Mouse (Mus musculus): ENCODE data around the gene Nexmif. TPM values are rescaled to one million over a fixed set of nuclear protein-coding genes. Genes with fewer than 3 reads are reported as not detected.
"Not testable (repeated sequence)": the region's sequence is repeated elsewhere in the genome, so short reads cannot be mapped to it uniquely, and the experiment has no call there.

The Nexmif gene
- total RNA-seq, 1 experiment, result 12.6 TPM

DNA sequence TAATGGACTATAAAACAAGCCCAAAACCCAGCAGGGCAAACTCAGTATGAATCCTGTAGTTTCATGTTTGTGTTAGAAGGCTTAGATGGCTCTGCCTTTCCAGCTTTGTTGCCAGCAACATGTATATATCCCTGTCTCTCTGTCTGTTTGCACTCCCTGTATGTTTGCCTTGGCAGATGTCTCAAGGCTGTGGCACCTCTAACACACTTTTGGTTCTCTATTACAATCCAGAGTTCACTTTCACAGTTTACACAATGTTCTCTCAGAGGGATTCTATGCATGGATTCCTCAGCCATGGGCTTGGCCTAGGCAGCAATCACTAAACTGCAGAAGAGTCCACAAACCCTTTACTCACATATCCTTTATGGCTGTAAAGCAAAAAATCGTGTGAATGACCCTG lies 50.9 kb downstream of the Nexmif start:
- no peak for DNase-seq (ENCODE audit: low read depth, low spot score)
- Histone ChIP-seq H3K36me3 (ENCODE audit: control insufficient read depth, insufficient read depth, low read length, poor library complexity, severe bottlenecking) (no peaks in the 10 kb centered on the region), H3K9me3 (ENCODE audit: control insufficient read depth, insufficient read depth, low read depth, low read length) (no peaks in the 10 kb centered on the region), H3K9ac (ENCODE audit: insufficient read depth, low read depth, low read length, poor library complexity, severe bottlenecking) (no peak overlapping the region), H3K4me3 (ENCODE audit: insufficient read depth in 1 of 2, low read depth in 1 of 2, low read length in 2 of 2, poor library complexity in 1 of 2, severe bottlenecking in 1 of 2) (no peak overlapping the region), H3K27ac (ENCODE audit: insufficient read depth, low read depth, low read length, poor library complexity, severe bottlenecking) (no peak overlapping the region), H3K4me1 (ENCODE audit: control insufficient read depth in 2 of 2, insufficient read depth in 2 of 2, low read length in 2 of 2, poor library complexity in 1 of 2) (no peaks in the 10 kb centered on the region)
- TF ChIP-seq HCFC1 (IDR thresholded peaks at IDR 0.05; ENCODE audit: borderline replicate concordance, insufficient read depth, low read length) (no peak), ZNF384 (IDR thresholded peaks at IDR 0.05; ENCODE audit: low read depth, low read length) (no peak), CHD2 (IDR thresholded peaks at IDR 0.05; ENCODE audit: low read depth, low read length) (no peak), MAFK (IDR thresholded peaks at IDR 0.05; ENCODE audit: insufficient read depth, low read depth, low read length) (no peak), ZC3H11A (IDR thresholded peaks at IDR 0.05; ENCODE audit: borderline replicate concordance, low read depth, low read length) (no peak)
- in situ Hi-C loops (cut with MboI; ENCODE audit: low sequenced_read_pairs in 2 of 2, unreplicated experiment in 2 of 2), result no loop called here

DNA sequence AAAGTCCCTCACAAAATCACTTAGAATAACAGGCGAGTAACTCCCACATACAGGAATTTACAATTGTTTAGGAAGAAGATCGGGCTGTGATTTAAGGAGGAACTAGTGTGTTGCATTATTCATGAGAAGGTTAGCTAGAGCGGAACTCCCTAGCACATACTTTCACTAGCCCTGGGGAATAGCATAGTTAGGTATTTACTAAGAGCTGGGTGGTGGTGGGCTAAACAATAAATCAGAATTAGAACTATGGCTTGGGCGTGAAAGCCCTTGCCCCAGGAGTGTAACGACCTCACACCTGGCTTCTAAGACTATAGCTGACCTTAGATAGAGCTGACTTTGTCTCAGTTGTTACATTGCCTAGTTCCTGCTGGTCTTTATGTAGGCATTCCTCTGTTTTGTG lies 85.7 kb downstream of the Nexmif start:
- not testable (repeated sequence) for H3K4me1 ChIP-seq (ENCODE audit: control insufficient read depth in 2 of 2, insufficient read depth in 2 of 2, low read length in 2 of 2, poor library complexity in 1 of 2); H3K36me3 ChIP-seq (ENCODE audit: control insufficient read depth, insufficient read depth, low read length, poor library complexity, severe bottlenecking); H3K27ac ChIP-seq (ENCODE audit: insufficient read depth, low read depth, low read length, poor library complexity, severe bottlenecking)

DNA sequence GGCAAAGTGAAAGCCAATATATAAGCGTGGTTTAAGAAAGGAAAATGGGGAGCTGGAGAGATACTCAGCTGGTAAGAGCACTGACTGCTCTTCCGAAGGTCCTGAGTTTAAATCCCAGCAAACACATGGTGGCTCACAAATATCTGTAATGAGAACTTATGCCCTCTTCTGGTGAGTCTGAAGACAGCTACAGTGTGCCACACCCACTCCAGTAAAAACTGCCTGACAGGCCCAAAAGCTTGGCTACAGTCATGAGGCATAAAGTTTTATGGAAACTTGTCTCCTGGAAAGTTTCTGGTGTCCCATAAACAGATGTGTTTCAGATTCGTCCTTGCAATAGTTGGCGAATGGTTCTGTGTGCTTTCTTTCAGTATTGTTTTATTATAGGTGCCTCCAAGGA lies 86.4 kb downstream of the Nexmif start:
- H3K4me3 ChIP-seq (ENCODE audit: insufficient read depth in 1 of 2, low read depth in 1 of 2, low read length in 2 of 2, poor library complexity in 1 of 2, severe bottlenecking in 1 of 2), result no peak overlapping the region
- no peak overlapping the region for H3K9ac ChIP-seq (ENCODE audit: insufficient read depth, low read depth, low read length, poor library complexity, severe bottlenecking)
- H3K4me1 ChIP-seq (ENCODE audit: control insufficient read depth in 2 of 2, insufficient read depth in 2 of 2, low read length in 2 of 2, poor library complexity in 1 of 2), result no peaks in the 10 kb centered on the region
- in situ Hi-C loops (cut with MboI; ENCODE audit: low sequenced_read_pairs in 2 of 2, unreplicated experiment in 2 of 2), result no loop called here
- H3K9me3 ChIP-seq (ENCODE audit: control insufficient read depth, insufficient read depth, low read depth, low read length), result no peaks in the 10 kb centered on the region
- no peak for TF ChIP-seq ZC3H11A (IDR thresholded peaks at IDR 0.05; ENCODE audit: borderline replicate concordance, low read depth, low read length)
- TF ChIP-seq MAFK (IDR thresholded peaks at IDR 0.05; ENCODE audit: insufficient read depth, low read depth, low read length), result no peak
- no peak for TF ChIP-seq CHD2 (IDR thresholded peaks at IDR 0.05; ENCODE audit: low read depth, low read length)
- no peak for TF ChIP-seq HCFC1 (IDR thresholded peaks at IDR 0.05; ENCODE audit: borderline replicate concordance, insufficient read depth, low read length)
- no peak for TF ChIP-seq ZNF384 (IDR thresholded peaks at IDR 0.05; ENCODE audit: low read depth, low read length)
- no peaks in the 10 kb centered on the region for H3K36me3 ChIP-seq (ENCODE audit: control insufficient read depth, insufficient read depth, low read length, poor library complexity, severe bottlenecking)
- H3K27ac ChIP-seq (ENCODE audit: insufficient read depth, low read depth, low read length, poor library complexity, severe bottlenecking), result no peak overlapping the region
- DNase-seq (ENCODE audit: low read depth, low spot score), result no peak

More for the DNA sequence above, 85.7 kb downstream of the Nexmif start:
- H3K9ac ChIP-seq (ENCODE audit: insufficient read depth, low read depth, low read length, poor library complexity, severe bottlenecking); DNase-seq (ENCODE audit: low read depth, low spot score); H3K9me3 ChIP-seq (ENCODE audit: control insufficient read depth, insufficient read depth, low read depth, low read length); in situ Hi-C loops (cut with MboI; ENCODE audit: low sequenced_read_pairs in 2 of 2, unreplicated experiment in 2 of 2); H3K4me3 ChIP-seq (ENCODE audit: insufficient read depth in 1 of 2, low read depth in 1 of 2, low read length in 2 of 2, poor library complexity in 1 of 2, severe bottlenecking in 1 of 2): not testable (repeated sequence)

GRCm38 (mm10) chrX:104054848-104055247 lies 146.1 kb downstream of the Nexmif start:
- H3K36me3 ChIP-seq (ENCODE audit: control insufficient read depth, insufficient read depth, low read length, poor library complexity, severe bottlenecking), result no peaks in the 10 kb centered on the region
- in situ Hi-C loops (cut with MboI; ENCODE audit: low sequenced_read_pairs in 2 of 2, unreplicated experiment in 2 of 2), result no loop called here

GRCm38 (mm10) chrX:104040276-104040675 lies 160.7 kb downstream of the Nexmif start:
- no peak overlapping the region for H3K9ac ChIP-seq (ENCODE audit: insufficient read depth, low read depth, low read length, poor library complexity, severe bottlenecking)
- no peaks in the 10 kb centered on the region for H3K9me3 ChIP-seq (ENCODE audit: control insufficient read depth, insufficient read depth, low read depth, low read length)
- in situ Hi-C loops (cut with MboI; ENCODE audit: low sequenced_read_pairs in 2 of 2, unreplicated experiment in 2 of 2), result no loop called here
- TF ChIP-seq CHD2 (IDR thresholded peaks at IDR 0.05; ENCODE audit: low read depth, low read length) (no peak), HCFC1 (IDR thresholded peaks at IDR 0.05; ENCODE audit: borderline replicate concordance, insufficient read depth, low read length) (no peak), MAFK (IDR thresholded peaks at IDR 0.05; ENCODE audit: insufficient read depth, low read depth, low read length) (no peak), ZNF384 (IDR thresholded peaks at IDR 0.05; ENCODE audit: low read depth, low read length) (no peak), ZC3H11A (IDR thresholded peaks at IDR 0.05; ENCODE audit: borderline replicate concordance, low read depth, low read length) (no peak)
- no peak for DNase-seq (ENCODE audit: low read depth, low spot score)
- no peak overlapping the region for H3K4me3 ChIP-seq (ENCODE audit: insufficient read depth in 1 of 2, low read depth in 1 of 2, low read length in 2 of 2, poor library complexity in 1 of 2, severe bottlenecking in 1 of 2)
- H3K4me1 ChIP-seq (ENCODE audit: control insufficient read depth in 2 of 2, insufficient read depth in 2 of 2, low read length in 2 of 2, poor library complexity in 1 of 2), result no peaks in the 10 kb centered on the region
- no peak overlapping the region for H3K27ac ChIP-seq (ENCODE audit: insufficient read depth, low read depth, low read length, poor library complexity, severe bottlenecking)
- no peaks in the 10 kb centered on the region for H3K36me3 ChIP-seq (ENCODE audit: control insufficient read depth, insufficient read depth, low read length, poor library complexity, severe bottlenecking)

More at GRCm38 (mm10) chrX:104054848-104055247, 146.1 kb downstream of the Nexmif start:
- Histone ChIP-seq H3K9me3 (ENCODE audit: control insufficient read depth, insufficient read depth, low read depth, low read length) (no peaks in the 10 kb centered on the region), H3K4me1 (ENCODE audit: control insufficient read depth in 2 of 2, insufficient read depth in 2 of 2, low read length in 2 of 2, poor library complexity in 1 of 2) (no peaks in the 10 kb centered on the region), H3K4me3 (ENCODE audit: insufficient read depth in 1 of 2, low read depth in 1 of 2, low read length in 2 of 2, poor library complexity in 1 of 2, severe bottlenecking in 1 of 2) (no peak overlapping the region), H3K9ac (ENCODE audit: insufficient read depth, low read depth, low read length, poor library complexity, severe bottlenecking) (no peak overlapping the region), H3K27ac (ENCODE audit: insufficient read depth, low read depth, low read length, poor library complexity, severe bottlenecking) (no peak overlapping the region)
- DNase-seq (ENCODE audit: low read depth, low spot score), result no peak
- TF ChIP-seq MAFK (IDR thresholded peaks at IDR 0.05; ENCODE audit: insufficient read depth, low read depth, low read length), result no peak
- TF ChIP-seq ZC3H11A (IDR thresholded peaks at IDR 0.05; ENCODE audit: borderline replicate concordance, low read depth, low read length), result no peak
- TF ChIP-seq CHD2 (IDR thresholded peaks at IDR 0.05; ENCODE audit: low read depth, low read length), result no peak
- TF ChIP-seq HCFC1 (IDR thresholded peaks at IDR 0.05; ENCODE audit: borderline replicate concordance, insufficient read depth, low read length), result no peak
- no peak for TF ChIP-seq ZNF384 (IDR thresholded peaks at IDR 0.05; ENCODE audit: low read depth, low read length)

Measured in ES-E14 (cell line).